Mouse (Mus musculus) kidney, postnatal 0 days (tissue): ENCODE measurements at regions not wholly inside any gene's neighbourhood (a gene's known extent, or its start where the extent isn't known, plus 50 kb on each side); places are given as distances from the start of the nearest gene placed in this dataset.

ENCODE experiments used
- ATAC-seq: fragments of 200-750 bp; cut with Nextera tagmentation; replicated peaks from 2 replicates; pipeline ENCODE4 v1.8.0; 2017; ENCODE audit warnings: low read depth, moderate number of reproducible peaks, moderate TSS enrichment, moderate library complexity; ENCODE audit not compliant: low FRiP score
- DNase-seq: peaks from one replicate; pipeline ENCODE4 v3.0.0-alpha.2; 2016; ENCODE audit warnings: low spot score
- H3K27ac ChIP-seq: fragments of 300-500 bp; sonication (generic); 2 replicates; pipeline ENCODE4 v1.5.1; 2014; ENCODE audit warnings: mild to moderate bottlenecking
- H3K27me3 ChIP-seq: fragments of 300-500 bp; sonication (generic); 2 replicates; pipeline ENCODE4 v1.6.1; 2014; ENCODE audit warnings: low read length, mixed read lengths; ENCODE audit not compliant: insufficient read depth
- H3K36me3 ChIP-seq: fragments of 300-500 bp; sonication (generic); 2 replicates; pipeline ENCODE4 v1.6.1; 2014; ENCODE audit warnings: low read length, mixed read lengths; ENCODE audit not compliant: insufficient read depth
- H3K4me1 ChIP-seq: fragments of 300-500 bp; sonication (generic); replicated peaks from 2 replicates; pipeline ENCODE4 v1.6.1; 2014; ENCODE audit warnings: antibody characterized with exemption, low read length, mixed read lengths; ENCODE audit not compliant: insufficient read depth
- H3K4me2 ChIP-seq: fragments of 300-500 bp; sonication (generic); 2 replicates; pipeline ENCODE4 v1.6.1; 2014; ENCODE audit warnings: mild to moderate bottlenecking, low read length, moderate library complexity, mixed read lengths
- H3K4me3 ChIP-seq: fragments of 300-500 bp; sonication (generic); replicated peaks from 2 replicates; pipeline ENCODE4 v1.5.1; 2014; ENCODE audit warnings: low read depth, low read length
- H3K9ac ChIP-seq: fragments of 300-500 bp; sonication (generic); 2 replicates; pipeline ENCODE4 v1.6.1; 2014; ENCODE audit warnings: low read depth, low read length
- H3K9me3 ChIP-seq: fragments of 300-500 bp; sonication (generic); replicated peaks from 2 replicates; pipeline ENCODE4 v1.6.1; 2016; ENCODE audit warnings: low read length, inconsistent platforms, mixed read lengths
- CTCF ChIP-seq: IDR thresholded peaks from 2 replicates; pipeline ENCODE4 v1.5.1; 2016; ENCODE audit warnings: antibody characterized with exemption, low read depth, mild to moderate bottlenecking, moderate library complexity
- WGBS: fragments of 180-500 bp; shearing (Covaris S2); extraction: QIAGEN DNeasy Blood & Tissue Kit; methylation state at CpG from one replicate; pipeline ENCODE4 v1.1.7; 2014; 5-methylcytosine and 5-hydroxymethylcytosine counted together

DNA sequence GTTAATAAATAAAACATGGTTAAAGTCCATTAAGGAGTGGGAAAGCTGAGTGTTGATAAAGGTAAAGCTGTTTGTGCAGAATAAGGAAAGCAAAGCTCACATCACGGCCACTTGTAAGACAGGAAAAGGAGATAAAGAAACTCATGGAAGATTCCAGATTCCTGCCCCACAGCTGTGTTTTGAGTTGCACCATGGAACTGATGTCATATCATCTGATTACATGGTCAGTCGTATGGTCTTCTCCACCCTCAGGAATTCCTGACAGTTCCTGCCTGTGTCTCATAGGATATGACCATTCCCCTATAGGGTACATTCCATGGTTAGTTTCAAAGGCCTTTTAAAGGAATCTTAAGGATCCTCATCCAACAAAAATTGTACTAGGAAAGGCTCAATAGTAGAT, 120.6 kb upstream of the Cited2 start:
- H3K36me3 ChIP-seq: no peaks in the 10 kb centered on the region
- H3K9me3 ChIP-seq: no peaks in the 10 kb centered on the region
- no peak overlapping the region for H3K27ac ChIP-seq
- no peaks in the 10 kb centered on the region for H3K27me3 ChIP-seq
- H3K4me1 ChIP-seq: no peaks in the 10 kb centered on the region
- 55% methylated on average over 2 of the region's 2 CpGs for WGBS
- no peak for TF ChIP-seq CTCF
- no peak overlapping the region for H3K4me3 ChIP-seq
- DNase-seq: no peak
- H3K9ac ChIP-seq: no peak overlapping the region
- no peak for ATAC-seq
- no peak overlapping the region for H3K4me2 ChIP-seq

DNA sequence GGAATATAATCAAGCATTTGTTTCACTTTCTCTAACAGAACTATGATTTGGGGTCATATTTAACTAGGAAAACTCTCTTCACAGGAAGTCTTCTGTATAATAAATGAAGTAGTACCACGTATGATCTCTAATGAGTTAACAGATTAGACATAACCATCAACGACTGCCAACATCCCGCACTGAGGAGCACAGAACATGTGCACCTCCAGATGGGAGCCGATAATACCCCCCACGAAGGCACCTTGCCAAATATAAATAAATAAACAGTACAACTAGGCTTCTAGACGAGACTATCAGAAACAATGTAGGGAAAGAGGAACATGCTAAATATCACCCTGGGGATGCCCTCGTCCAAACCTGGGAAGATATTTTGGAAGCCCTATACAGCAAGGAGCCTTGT, 114.8 kb upstream of the Cited2 start:
- H3K36me3 ChIP-seq: no peaks in the 10 kb centered on the region
- H3K9ac ChIP-seq: no peak overlapping the region
- DNase-seq: no peak
- H3K9me3 ChIP-seq: no peaks in the 10 kb centered on the region
- H3K4me1 ChIP-seq: no peaks in the 10 kb centered on the region
- no peak for TF ChIP-seq CTCF
- H3K4me3 ChIP-seq: no peak overlapping the region
- 71% methylated on average over 7 of the region's 7 CpGs for WGBS
- no peaks in the 10 kb centered on the region for H3K27me3 ChIP-seq
- no peak overlapping the region for H3K27ac ChIP-seq
- H3K4me2 ChIP-seq: no peak overlapping the region
- ATAC-seq: no peak

DNA sequence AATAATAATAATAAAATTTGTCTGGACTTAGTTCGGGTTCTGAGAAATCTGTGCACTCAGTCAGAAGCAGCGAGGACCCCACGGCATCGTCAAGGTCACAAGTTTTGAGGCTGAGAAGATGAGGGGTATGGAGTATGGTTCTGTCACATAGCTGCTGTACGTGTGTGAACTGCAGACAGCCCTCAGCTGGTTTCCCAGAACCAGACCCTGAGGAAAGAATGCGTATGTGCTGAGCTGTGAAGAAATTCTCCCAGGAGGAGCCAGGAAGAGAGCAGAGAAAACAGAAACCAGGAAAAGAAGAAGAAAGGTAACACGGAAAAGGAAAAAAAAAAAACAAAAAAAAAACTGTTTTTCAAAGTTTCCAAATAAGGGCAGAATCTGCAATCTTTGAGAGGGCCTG, 112.4 kb upstream of the Cited2 start:
- H3K9ac ChIP-seq: no peak overlapping the region
- no peaks in the 10 kb centered on the region for H3K4me1 ChIP-seq
- H3K4me3 ChIP-seq: no peak overlapping the region
- no peaks in the 10 kb centered on the region for H3K27me3 ChIP-seq
- DNase-seq (no peak), ATAC-seq (no peak)
- 63% methylated on average over 7 of the region's 7 CpGs for WGBS
- no peak overlapping the region for H3K27ac ChIP-seq
- no peaks in the 10 kb centered on the region for H3K36me3 ChIP-seq
- H3K4me2 ChIP-seq: no peak overlapping the region
- TF ChIP-seq CTCF: no peak
- H3K9me3 ChIP-seq: no peaks in the 10 kb centered on the region

DNA sequence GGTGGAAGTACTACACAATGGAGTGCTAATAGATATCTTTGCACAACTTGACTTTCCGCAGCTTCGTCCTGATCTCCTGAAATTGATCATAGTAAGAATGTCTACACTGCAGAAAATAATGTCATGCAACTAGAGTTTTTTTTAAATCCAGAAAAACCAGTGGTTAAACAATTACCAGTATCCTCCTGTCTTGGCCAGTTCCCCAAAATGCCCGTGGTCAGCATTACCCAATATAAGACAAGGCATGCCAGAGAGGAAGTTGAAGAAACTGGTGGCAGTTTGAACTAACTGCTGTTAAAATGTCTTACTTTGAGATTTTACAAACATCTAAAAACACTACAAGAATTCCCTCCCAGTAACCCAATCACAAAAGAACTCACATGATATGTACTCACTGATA, 109.7 kb upstream of the Cited2 start:
- no peak for ATAC-seq
- no peaks in the 10 kb centered on the region for H3K27me3 ChIP-seq
- no peaks in the 10 kb centered on the region for H3K36me3 ChIP-seq
- no peak overlapping the region for H3K4me3 ChIP-seq
- TF ChIP-seq CTCF: no peak
- WGBS: 81% methylated on average over 3 of the region's 3 CpGs
- no peak overlapping the region for H3K27ac ChIP-seq
- no peak for DNase-seq
- H3K4me2 ChIP-seq: no peak overlapping the region
- H3K9ac ChIP-seq: no peak overlapping the region
- H3K4me1 ChIP-seq: no peaks in the 10 kb centered on the region
- H3K9me3 ChIP-seq: no peaks in the 10 kb centered on the region

DNA sequence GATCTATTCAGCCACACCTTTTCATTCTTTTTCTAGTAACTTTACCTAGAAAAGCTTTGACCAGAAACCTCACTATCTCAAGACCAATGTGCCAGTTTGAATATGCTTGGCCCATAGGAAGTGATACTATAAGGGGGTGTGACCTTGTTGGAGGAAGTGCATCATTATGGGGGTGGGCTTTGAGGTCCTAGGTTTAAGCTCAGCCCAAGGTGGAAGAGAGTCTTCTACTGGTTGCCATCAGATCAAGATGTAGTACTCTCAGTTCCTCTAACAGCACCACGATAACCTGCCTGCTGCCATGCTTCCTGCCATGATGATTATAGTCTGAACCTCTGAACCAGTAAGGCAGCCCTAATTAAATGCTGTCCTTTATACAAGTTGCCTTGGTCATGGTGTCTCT, 105.0 kb upstream of the Cited2 start:
- Histone ChIP-seq H3K9me3 (no peaks in the 10 kb centered on the region), H3K36me3 (no peaks in the 10 kb centered on the region), H3K4me2 (no peak overlapping the region), H3K9ac (no peak overlapping the region), H3K27me3 (no peaks in the 10 kb centered on the region), H3K27ac (no peak overlapping the region), H3K4me3 (no peak overlapping the region), H3K4me1 (no peaks in the 10 kb centered on the region)
- 74% methylated on average over 1 of the region's 1 CpGs for WGBS
- no peak for ATAC-seq
- DNase-seq: no peak
- no peak for TF ChIP-seq CTCF

DNA sequence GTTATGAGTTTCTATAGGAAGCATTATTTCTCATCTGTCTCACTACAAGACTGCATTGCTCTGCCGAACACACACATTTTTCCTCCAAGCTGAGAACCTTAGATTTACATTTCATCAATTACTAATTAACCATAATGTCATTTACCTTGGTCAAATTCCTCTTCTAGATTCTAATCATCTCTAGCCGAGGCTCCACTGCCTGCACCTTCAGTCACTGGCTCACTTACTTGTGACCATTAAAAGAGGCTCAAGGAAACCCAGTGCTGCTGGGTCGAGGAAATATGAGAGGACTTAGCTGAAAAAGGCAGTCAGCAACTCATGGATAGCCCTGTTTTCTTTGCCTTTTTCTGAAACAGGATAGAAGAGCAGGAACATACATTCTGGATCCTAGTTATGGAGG, 103.4 kb upstream of the Cited2 start:
- H3K9me3 ChIP-seq: no peaks in the 10 kb centered on the region
- 36% methylated on average over 3 of the region's 3 CpGs for WGBS
- no peak overlapping the region for H3K27ac ChIP-seq
- DNase-seq (peak; percentile 35), ATAC-seq (peak; percentile 59; the same call in 1 of the 2 replicates)
- no peak overlapping the region for H3K9ac ChIP-seq
- H3K4me3 ChIP-seq: no peak overlapping the region
- no peak for TF ChIP-seq CTCF
- H3K27me3 ChIP-seq: no peaks in the 10 kb centered on the region
- no peaks in the 10 kb centered on the region for H3K36me3 ChIP-seq
- H3K4me1 ChIP-seq: no peaks in the 10 kb centered on the region
- H3K4me2 ChIP-seq: no peak overlapping the region

DNA sequence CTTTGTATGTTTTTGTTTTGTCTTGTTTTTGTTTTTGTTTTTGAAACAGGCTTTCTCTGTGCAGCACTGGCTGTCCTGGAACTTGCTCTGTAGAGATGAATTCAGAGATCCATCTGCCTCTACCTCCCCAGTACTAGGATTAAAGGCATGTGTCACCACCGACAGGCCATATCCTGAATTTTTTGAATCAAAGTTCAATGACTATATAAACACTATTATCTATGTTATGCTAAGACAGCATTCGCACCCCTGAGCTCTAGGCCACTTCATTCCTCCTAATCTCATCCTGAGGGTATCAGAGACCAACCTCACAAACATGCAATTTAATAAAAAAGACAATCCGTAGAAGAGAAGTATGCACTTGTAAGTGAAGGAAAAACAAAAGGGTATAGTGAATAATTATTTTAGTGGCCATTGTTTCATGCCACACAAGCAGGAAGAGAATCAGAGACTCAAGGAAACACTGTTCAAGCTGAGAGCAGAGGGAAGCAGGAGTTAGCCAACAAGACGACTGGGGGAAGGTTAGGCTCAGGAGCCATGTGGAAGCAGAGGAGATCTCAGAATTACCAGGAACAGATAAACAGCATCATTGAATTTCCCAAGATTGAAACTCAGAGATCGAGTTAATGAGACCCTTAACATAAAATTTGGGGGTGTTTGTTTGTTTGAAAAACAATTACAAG, 101.2 kb upstream of the Cited2 start:
- no peaks in the 10 kb centered on the region for H3K9me3 ChIP-seq
- H3K27ac ChIP-seq: no peak overlapping the region
- ATAC-seq (no peak), DNase-seq (no peak)
- no peak overlapping the region for H3K4me2 ChIP-seq
- H3K9ac ChIP-seq: no peak overlapping the region
- WGBS: 64% methylated on average over 5 of the region's 5 CpGs
- no peak for TF ChIP-seq CTCF
- no peaks in the 10 kb centered on the region for H3K27me3 ChIP-seq
- H3K36me3 ChIP-seq: no peaks in the 10 kb centered on the region
- H3K4me3 ChIP-seq: no peak overlapping the region
- no peaks in the 10 kb centered on the region for H3K4me1 ChIP-seq
